7 mouse cellular contexts compared by ENCODE assay signal in the genomic region with DNA sequence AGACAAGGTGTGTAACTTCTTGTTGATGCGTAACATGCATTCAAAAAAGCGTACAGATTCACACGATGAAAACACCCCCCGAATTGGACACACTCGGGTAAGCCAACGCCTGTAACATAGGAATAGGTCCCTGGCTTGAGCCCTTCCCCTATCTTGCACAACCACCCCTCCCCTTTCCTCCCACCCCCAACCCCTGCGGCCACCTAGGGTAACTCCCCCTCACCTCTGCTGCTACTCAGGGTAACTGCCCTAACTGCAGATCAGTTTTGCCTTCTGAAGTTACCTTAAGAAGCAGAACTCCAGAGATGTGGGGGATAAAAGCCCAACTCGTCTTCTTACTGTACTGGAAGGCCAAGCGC. TPM values are rescaled to one million over a fixed set of nuclear protein-coding genes. Genes with fewer than 3 reads are reported as not detected.
DNase-seq lines count a peak whose midpoint lies in the region; ATAC-seq lines count a peak whose summit lies in the region.

No protein-coding gene starts in this region.

- no peaks in the 10 kb centered on the region for H3K9me3 ChIP-seq in kidney, embryonic 15.5 days (replicated peaks)
- no peaks in the 10 kb centered on the region for H3K9me3 ChIP-seq in embryonic facial prominence, embryonic 15.5 days (replicated peaks)
- no peaks in the 10 kb centered on the region for H3K9me3 ChIP-seq in hindbrain, embryonic 14.5 days (ENCODE audit: control insufficient read depth, low read length)
- H3K9me3 ChIP-seq in midbrain, embryonic 13.5 days: no peaks in the 10 kb centered on the region

- no peak for ATAC-seq in kidney, embryonic 15.5 days (replicated peaks; ENCODE audit: low FRiP score)
- ATAC-seq in embryonic facial prominence, embryonic 15.5 days (ENCODE audit: insufficient number of reproducible peaks, low FRiP score, low TSS enrichment, low read depth): no peak
- no peak for ATAC-seq in hindbrain, embryonic 14.5 days (ENCODE audit: low FRiP score)
- peak; percentile 24; the same call in 1 of the 2 replicates for ATAC-seq in midbrain, embryonic 13.5 days

- H3K27me3 ChIP-seq in kidney, embryonic 15.5 days: peaks cover 74% of the 10 kb centered on the region
- peaks cover 2% of the 10 kb centered on the region for H3K27me3 ChIP-seq in embryonic facial prominence, embryonic 15.5 days
- H3K27me3 ChIP-seq in hindbrain, embryonic 14.5 days (ENCODE audit: control insufficient read depth, insufficient read depth, low read length): no peaks in the 10 kb centered on the region
- no peaks in the 10 kb centered on the region for H3K27me3 ChIP-seq in midbrain, embryonic 13.5 days

- H3K4me1 ChIP-seq in kidney, embryonic 15.5 days: peaks cover 16% of the 10 kb centered on the region
- peaks cover 9% of the 10 kb centered on the region; the same call in 1 of the 2 replicates for H3K4me1 ChIP-seq in embryonic facial prominence, embryonic 15.5 days
- H3K4me1 ChIP-seq in hindbrain, embryonic 14.5 days (replicated peaks; ENCODE audit: control insufficient read depth, insufficient read depth, low read length): peaks cover 4% of the 10 kb centered on the region; the same call in 1 of the 2 replicates
- peaks cover 10% of the 10 kb centered on the region; the same call in 1 of the 2 replicates for H3K4me1 ChIP-seq in midbrain, embryonic 13.5 days (replicated peaks)

- no peak overlapping the region for H3K9ac ChIP-seq in kidney, embryonic 15.5 days
- H3K9ac ChIP-seq in embryonic facial prominence, embryonic 15.5 days: no peak overlapping the region
- H3K9ac ChIP-seq in hindbrain, embryonic 14.5 days: 0 out of 2 replicates have a peak overlapping the region, but pooled peaks have one; percentile 10
- H3K9ac ChIP-seq in midbrain, embryonic 13.5 days (replicated peaks): no peak overlapping the region; the same call in 1 of the 2 replicates

- H3K4me3 ChIP-seq in kidney, embryonic 15.5 days (replicated peaks): no peak overlapping the region
- no peak overlapping the region for H3K4me3 ChIP-seq in embryonic facial prominence, embryonic 15.5 days (replicated peaks)
- no peak overlapping the region for H3K4me3 ChIP-seq in hindbrain, embryonic 14.5 days (replicated peaks; ENCODE audit: low read length)
- H3K4me3 ChIP-seq in midbrain, embryonic 13.5 days (replicated peaks): no peak overlapping the region

- H3K4me2 ChIP-seq in kidney, embryonic 15.5 days: peak overlapping the region; percentile 47
- peak overlapping the region; percentile 27 for H3K4me2 ChIP-seq in embryonic facial prominence, embryonic 15.5 days (replicated peaks)
- H3K4me2 ChIP-seq in hindbrain, embryonic 14.5 days (replicated peaks): peak overlapping the region; percentile 24
- peak overlapping the region; percentile 28 for H3K4me2 ChIP-seq in midbrain, embryonic 13.5 days (replicated peaks)

- no peak for DNase-seq in kidney, postnatal 10 days
- no peak for DNase-seq in hindbrain, embryonic 14.5 days (ENCODE audit: low spot score)
- DNase-seq in embryo, embryonic 10 days (ENCODE audit: low spot score): no peak
- no peak for DNase-seq in thymus, adult 18-20 months

- no peaks in the 10 kb centered on the region for H3K36me3 ChIP-seq in kidney, embryonic 15.5 days
- H3K36me3 ChIP-seq in embryonic facial prominence, embryonic 15.5 days: no peaks in the 10 kb centered on the region
- no peaks in the 10 kb centered on the region for H3K36me3 ChIP-seq in hindbrain, embryonic 14.5 days (replicated peaks; ENCODE audit: control insufficient read depth, insufficient read depth)
- H3K36me3 ChIP-seq in midbrain, embryonic 13.5 days: no peaks in the 10 kb centered on the region

- no peak overlapping the region for H3K27ac ChIP-seq in kidney, embryonic 15.5 days
- H3K27ac ChIP-seq in embryonic facial prominence, embryonic 15.5 days (replicated peaks): no peak overlapping the region
- H3K27ac ChIP-seq in hindbrain, embryonic 14.5 days: no peak overlapping the region
- H3K27ac ChIP-seq in midbrain, embryonic 13.5 days: no peak overlapping the region

- WGBS in kidney, embryonic 15.5 days: 8% methylated on average over 9 of the region's 9 CpGs
- 6% methylated on average over 9 of the region's 9 CpGs for WGBS in embryonic facial prominence, embryonic 15.5 days
- WGBS in hindbrain, embryonic 14.5 days: 11% methylated on average over 9 of the region's 9 CpGs
- 12% methylated on average over 9 of the region's 9 CpGs for WGBS in midbrain, embryonic 13.5 days

RNA-seq across cellular contexts. Expression of gene Marc1, which starts 39.2 kb away (rescaled TPM):
- 0.30 and 0.61 TPM in 2 replicates for polyA plus RNA-seq in kidney, embryonic 15.5 days (2015; fragmentation: Nextera tagmentation; extraction: Ambion mirVana)
- polyA plus RNA-seq in embryonic facial prominence, embryonic 15.5 days (2015; fragmentation: Nextera tagmentation; extraction: Ambion mirVana): 0.16 and 0.24 TPM in 2 replicates
- polyA plus RNA-seq in hindbrain, embryonic 14.5 days (2014; fragmentation: Nextera tagmentation; extraction: Ambion mirVana): 0.21 and 0.33 TPM in 2 replicates
- polyA plus RNA-seq in midbrain, embryonic 13.5 days (2015; fragmentation: Nextera tagmentation; extraction: Ambion mirVana): not detected in 2 replicates

RNA-seq across cellular contexts. Expression of gene Hlx, which starts 39.5 kb away (rescaled TPM):
- 16.6 and 18.5 TPM in 2 replicates for polyA plus RNA-seq in kidney, embryonic 15.5 days (2015; fragmentation: Nextera tagmentation; extraction: Ambion mirVana)
- 18.6 and 21.0 TPM in 2 replicates for polyA plus RNA-seq in embryonic facial prominence, embryonic 15.5 days (2015; fragmentation: Nextera tagmentation; extraction: Ambion mirVana)
- polyA plus RNA-seq in hindbrain, embryonic 14.5 days (2014; fragmentation: Nextera tagmentation; extraction: Ambion mirVana): 2.0 and 2.8 TPM in 2 replicates
- polyA plus RNA-seq in midbrain, embryonic 13.5 days (2015; fragmentation: Nextera tagmentation; extraction: Ambion mirVana): 1.1 and 1.4 TPM in 2 replicates
